Mouse (Mus musculus): ENCODE measurements around the gene Zswim2. TPM values are rescaled to one million over a fixed set of nuclear protein-coding genes. Genes with fewer than 3 reads are reported as not detected.
"Not testable (repeated sequence)": the region's sequence is repeated elsewhere in the genome, so short reads cannot be mapped to it uniquely, and the experiment has no call there.

The Zswim2 gene
- 0.38 TPM in 1 of 2 replicates, not detected in the other for total RNA-seq (2017)

GRCm38 (mm10) chr2:83940931-83941361 is at the start of gene Zswim2:
Zswim2 (minus strand) TSS chr2:83941228.
- peak; percentile 93 to 98 for ATAC-seq (replicated peaks in 1 of 2; ENCODE audit: insufficient read depth in 1 of 2, low FRiP score in 2 of 2, low TSS enrichment in 1 of 2, low read depth in 1 of 2, poor library complexity in 2 of 2, severe bottlenecking in 2 of 2)

DNA sequence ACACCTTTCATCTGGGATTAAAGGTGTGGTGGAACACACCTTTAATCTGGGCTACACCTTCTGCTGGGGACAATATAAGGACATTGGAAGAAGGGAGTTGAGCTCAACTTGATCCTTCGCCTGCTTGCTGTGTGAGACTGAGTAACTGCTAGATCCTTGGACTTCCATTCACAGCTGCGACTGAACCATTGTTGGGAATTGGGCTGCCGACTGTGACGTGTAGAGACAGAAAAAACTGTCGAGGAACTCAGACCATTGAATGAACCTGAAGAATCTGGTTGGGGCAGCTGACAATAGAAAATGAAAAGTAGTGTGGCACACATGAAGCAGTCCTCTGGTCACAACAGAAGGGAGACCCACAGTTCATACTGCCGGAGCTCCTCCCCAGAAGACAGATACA is 49.2 kb upstream of the Zswim2 start, which contains the start of gene Gm13691:
Gm13691 (plus strand) TSS at position 301 of the 400 bp plus-strand sequence.
- not testable (repeated sequence) for ATAC-seq (replicated peaks in 1 of 2; ENCODE audit: insufficient read depth in 1 of 2, low FRiP score in 2 of 2, low TSS enrichment in 1 of 2, low read depth in 1 of 2, poor library complexity in 2 of 2, severe bottlenecking in 2 of 2)

DNA sequence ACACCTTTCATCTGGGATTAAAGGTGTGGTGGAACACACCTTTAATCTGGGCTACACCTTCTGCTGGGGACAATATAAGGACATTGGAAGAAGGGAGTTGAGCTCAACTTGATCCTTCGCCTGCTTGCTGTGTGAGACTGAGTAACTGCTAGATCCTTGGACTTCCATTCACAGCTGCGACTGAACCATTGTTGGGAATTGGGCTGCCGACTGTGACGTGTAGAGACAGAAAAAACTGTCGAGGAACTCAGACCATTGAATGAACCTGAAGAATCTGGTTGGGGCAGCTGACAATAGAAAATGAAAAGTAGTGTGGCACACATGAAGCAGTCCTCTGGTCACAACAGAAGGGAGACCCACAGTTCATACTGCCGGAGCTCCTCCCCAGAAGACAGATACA is 43.4 kb upstream of the Zswim2 start, which contains the start of gene Gm13697:
Gm13697 (plus strand) TSS at position 301 of the 400 bp plus-strand sequence.
- not testable (repeated sequence) for ATAC-seq (replicated peaks in 1 of 2; ENCODE audit: insufficient read depth in 1 of 2, low FRiP score in 2 of 2, low TSS enrichment in 1 of 2, low read depth in 1 of 2, poor library complexity in 2 of 2, severe bottlenecking in 2 of 2)

- ATAC-seq (replicated peaks in 1 of 2; ENCODE audit: insufficient read depth in 1 of 2, low FRiP score in 2 of 2, low TSS enrichment in 1 of 2, low read depth in 1 of 2, poor library complexity in 2 of 2, severe bottlenecking in 2 of 2) = not testable (repeated sequence)
Observed at GRCm38 (mm10) chr2:83978633-83979032, 37.6 kb upstream of the Zswim2 start, which contains the start of gene Gm13694. Gm13694 (plus strand) TSS chr2:83978933.

DNA sequence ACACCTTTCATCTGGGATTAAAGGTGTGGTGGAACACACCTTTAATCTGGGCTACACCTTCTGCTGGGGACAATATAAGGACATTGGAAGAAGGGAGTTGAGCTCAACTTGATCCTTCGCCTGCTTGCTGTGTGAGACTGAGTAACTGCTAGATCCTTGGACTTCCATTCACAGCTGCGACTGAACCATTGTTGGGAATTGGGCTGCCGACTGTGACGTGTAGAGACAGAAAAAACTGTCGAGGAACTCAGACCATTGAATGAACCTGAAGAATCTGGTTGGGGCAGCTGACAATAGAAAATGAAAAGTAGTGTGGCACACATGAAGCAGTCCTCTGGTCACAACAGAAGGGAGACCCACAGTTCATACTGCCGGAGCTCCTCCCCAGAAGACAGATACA is 31.8 kb upstream of the Zswim2 start, which contains the start of gene Gm13696:
Gm13696 (plus strand) TSS at position 301 of the 400 bp plus-strand sequence.
- ATAC-seq (replicated peaks in 1 of 2; ENCODE audit: insufficient read depth in 1 of 2, low FRiP score in 2 of 2, low TSS enrichment in 1 of 2, low read depth in 1 of 2, poor library complexity in 2 of 2, severe bottlenecking in 2 of 2) = not testable (repeated sequence)

DNA sequence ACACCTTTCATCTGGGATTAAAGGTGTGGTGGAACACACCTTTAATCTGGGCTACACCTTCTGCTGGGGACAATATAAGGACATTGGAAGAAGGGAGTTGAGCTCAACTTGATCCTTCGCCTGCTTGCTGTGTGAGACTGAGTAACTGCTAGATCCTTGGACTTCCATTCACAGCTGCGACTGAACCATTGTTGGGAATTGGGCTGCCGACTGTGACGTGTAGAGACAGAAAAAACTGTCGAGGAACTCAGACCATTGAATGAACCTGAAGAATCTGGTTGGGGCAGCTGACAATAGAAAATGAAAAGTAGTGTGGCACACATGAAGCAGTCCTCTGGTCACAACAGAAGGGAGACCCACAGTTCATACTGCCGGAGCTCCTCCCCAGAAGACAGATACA is 26.0 kb upstream of the Zswim2 start, which contains the start of gene Gm13695:
Gm13695 (plus strand) TSS at position 301 of the 400 bp plus-strand sequence.
- ATAC-seq (replicated peaks in 1 of 2; ENCODE audit: insufficient read depth in 1 of 2, low FRiP score in 2 of 2, low TSS enrichment in 1 of 2, low read depth in 1 of 2, poor library complexity in 2 of 2, severe bottlenecking in 2 of 2) = not testable (repeated sequence)

DNA sequence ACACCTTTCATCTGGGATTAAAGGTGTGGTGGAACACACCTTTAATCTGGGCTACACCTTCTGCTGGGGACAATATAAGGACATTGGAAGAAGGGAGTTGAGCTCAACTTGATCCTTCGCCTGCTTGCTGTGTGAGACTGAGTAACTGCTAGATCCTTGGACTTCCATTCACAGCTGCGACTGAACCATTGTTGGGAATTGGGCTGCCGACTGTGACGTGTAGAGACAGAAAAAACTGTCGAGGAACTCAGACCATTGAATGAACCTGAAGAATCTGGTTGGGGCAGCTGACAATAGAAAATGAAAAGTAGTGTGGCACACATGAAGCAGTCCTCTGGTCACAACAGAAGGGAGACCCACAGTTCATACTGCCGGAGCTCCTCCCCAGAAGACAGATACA is 20.2 kb upstream of the Zswim2 start, which contains the start of gene Gm13693:
Gm13693 (plus strand) TSS at position 301 of the 400 bp plus-strand sequence.
- ATAC-seq (replicated peaks in 1 of 2; ENCODE audit: insufficient read depth in 1 of 2, low FRiP score in 2 of 2, low TSS enrichment in 1 of 2, low read depth in 1 of 2, poor library complexity in 2 of 2, severe bottlenecking in 2 of 2) = not testable (repeated sequence)

GRCm38 (mm10) chr2:83955393-83955792 is 14.4 kb upstream of the Zswim2 start, which contains the start of gene Gm13698:
Gm13698 (plus strand) TSS chr2:83955693.
- not testable (repeated sequence) for ATAC-seq (replicated peaks in 1 of 2; ENCODE audit: insufficient read depth in 1 of 2, low FRiP score in 2 of 2, low TSS enrichment in 1 of 2, low read depth in 1 of 2, poor library complexity in 2 of 2, severe bottlenecking in 2 of 2)

DNA sequence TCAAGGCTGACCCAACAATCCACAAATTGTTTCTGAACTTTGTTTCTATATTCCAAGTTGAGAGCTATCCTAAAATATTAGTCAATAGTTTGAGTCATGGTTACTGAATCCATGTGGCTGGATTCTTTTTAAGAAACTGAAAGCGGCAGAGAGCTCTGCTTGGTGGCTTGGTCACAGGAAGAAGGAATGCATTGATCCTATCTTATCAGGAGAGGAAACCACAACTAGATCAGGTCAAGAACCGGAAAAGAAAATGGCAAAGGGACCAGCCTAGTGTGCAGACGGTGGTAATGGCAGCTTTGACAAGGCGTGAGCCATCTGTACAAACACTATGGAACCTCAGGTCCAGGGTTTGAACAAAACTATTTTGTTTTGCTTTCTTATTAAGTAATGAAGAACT is 764 bp upstream of the Zswim2 start:
- ATAC-seq (replicated peaks in 1 of 2; ENCODE audit: insufficient read depth in 1 of 2, low FRiP score in 2 of 2, low TSS enrichment in 1 of 2, low read depth in 1 of 2, poor library complexity in 2 of 2, severe bottlenecking in 2 of 2) = peak in 1 of 2 experiments; percentile 26; a peak in 1 of 4 replicates

DNA sequence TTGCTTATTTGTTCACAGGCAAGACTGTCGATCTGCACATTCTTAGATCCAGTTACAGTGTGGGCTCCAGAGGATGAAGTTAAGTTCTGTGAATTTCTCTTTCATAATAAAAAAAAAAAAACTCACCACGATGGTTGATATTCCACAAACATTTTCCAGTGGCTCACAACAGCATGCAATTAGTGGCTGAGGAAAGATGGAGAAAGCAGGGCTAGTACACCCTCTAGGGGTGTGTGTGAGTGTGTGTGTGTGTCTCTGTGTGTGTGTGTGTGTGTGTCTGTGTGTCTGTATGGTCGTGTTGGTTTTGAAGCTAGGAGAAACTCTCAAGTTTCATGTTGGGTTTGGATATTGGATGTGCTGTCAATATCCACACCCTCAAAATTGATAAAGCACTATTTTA is 350 bp upstream of the Zswim2 start:
- ATAC-seq (replicated peaks in 1 of 2; ENCODE audit: insufficient read depth in 1 of 2, low FRiP score in 2 of 2, low TSS enrichment in 1 of 2, low read depth in 1 of 2, poor library complexity in 2 of 2, severe bottlenecking in 2 of 2) = no peak

GRCm38 (mm10) chr2:83929478-83930088 is 11.4 kb downstream of the Zswim2 start:
- peak; percentile 100 for ATAC-seq (replicated peaks in 1 of 2; ENCODE audit: insufficient read depth in 1 of 2, low FRiP score in 2 of 2, low TSS enrichment in 1 of 2, low read depth in 1 of 2, poor library complexity in 2 of 2, severe bottlenecking in 2 of 2)

DNA sequence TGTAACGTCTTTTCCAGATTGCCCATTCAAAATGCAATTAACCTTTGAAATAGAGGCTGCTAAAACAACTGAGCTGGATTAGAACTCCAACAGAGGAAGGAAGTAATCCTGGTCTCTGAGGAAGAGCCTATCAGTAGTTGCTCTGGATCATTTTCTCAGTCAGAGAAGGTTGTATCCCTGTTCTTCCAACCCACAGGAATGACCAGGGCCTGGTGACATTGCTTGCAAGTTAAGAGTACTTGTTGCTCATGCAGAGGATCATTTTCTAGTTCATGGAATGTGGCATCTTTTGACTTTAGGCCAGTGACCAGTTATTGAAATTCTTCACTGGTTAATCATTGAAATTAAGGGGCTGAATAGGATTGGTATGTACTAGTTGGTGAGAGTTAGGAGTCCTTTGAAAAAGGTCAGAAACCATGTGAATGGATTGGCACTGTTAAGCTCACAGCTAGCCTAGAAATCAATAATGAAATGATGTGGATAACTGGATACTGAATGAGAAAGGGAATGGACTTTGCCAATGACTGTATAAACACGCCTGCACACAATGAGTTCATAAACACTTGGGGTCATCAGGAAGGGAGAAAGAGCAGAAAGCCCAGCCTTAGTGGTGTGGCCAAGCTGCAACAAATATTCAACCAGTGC is 39.0 kb downstream of the Zswim2 start:
- no peak for ATAC-seq (replicated peaks in 1 of 2; ENCODE audit: insufficient read depth in 1 of 2, low FRiP score in 2 of 2, low TSS enrichment in 1 of 2, low read depth in 1 of 2, poor library complexity in 2 of 2, severe bottlenecking in 2 of 2)

DNA sequence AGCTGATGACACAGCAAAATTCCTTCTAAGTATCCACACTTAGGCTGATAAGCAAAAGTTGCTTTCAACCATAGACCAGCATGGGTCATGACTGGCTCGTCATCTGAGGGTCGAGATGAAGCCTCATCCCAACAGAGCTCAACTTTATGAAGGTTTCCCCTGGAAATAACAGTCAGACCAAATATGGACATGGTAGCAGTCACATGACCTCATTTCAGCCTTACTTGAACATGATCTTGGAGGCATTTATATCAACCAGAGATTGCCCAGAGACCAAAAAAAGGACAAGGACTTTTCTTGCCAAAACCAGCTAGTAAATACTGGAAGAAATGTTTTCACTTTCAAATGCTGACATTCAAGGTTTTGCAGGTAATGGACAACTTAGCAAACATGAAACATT is 47.3 kb downstream of the Zswim2 start:
- ATAC-seq (replicated peaks in 1 of 2; ENCODE audit: insufficient read depth in 1 of 2, low FRiP score in 2 of 2, low TSS enrichment in 1 of 2, low read depth in 1 of 2, poor library complexity in 2 of 2, severe bottlenecking in 2 of 2) = no peak

DNA sequence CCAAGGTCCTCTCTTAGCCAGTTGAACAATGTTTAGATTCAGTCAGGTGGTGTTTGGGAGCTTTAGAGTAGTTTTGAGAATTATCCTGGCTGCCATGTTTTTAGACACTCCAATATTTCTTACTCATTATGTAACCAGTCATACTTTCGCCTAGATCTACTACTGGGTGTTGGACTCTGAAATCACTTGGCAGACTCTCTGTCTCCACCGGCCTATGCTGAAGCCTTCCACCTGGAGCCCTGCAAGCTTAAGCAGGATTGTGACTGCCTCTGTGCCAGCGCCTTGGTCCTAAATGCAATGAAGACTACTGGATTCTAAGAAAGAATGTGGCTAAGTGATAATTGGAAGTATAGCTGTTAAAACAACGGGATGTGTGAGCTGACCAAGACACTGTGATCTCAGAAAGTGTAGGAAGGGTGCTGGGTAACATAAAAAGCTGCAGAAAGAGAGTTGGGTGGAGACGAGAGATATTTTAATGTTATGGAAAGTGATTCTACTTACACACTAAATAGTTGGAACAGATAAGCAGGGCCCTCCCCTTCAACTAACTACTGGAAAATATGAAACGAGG is 57.1 kb downstream of the Zswim2 start:
- no peak for ATAC-seq (replicated peaks in 1 of 2; ENCODE audit: insufficient read depth in 1 of 2, low FRiP score in 2 of 2, low TSS enrichment in 1 of 2, low read depth in 1 of 2, poor library complexity in 2 of 2, severe bottlenecking in 2 of 2)
